Mouse (Mus musculus) intestine, postnatal 0 days (tissue): Measurements from ENCODE around the gene Rptor. TPM values are rescaled to one million over a fixed set of nuclear protein-coding genes. Genes with fewer than 3 reads are reported as not detected.

ENCODE experiments used
- ATAC-seq: fragments of 200-750 bp; cut with Nextera tagmentation; 2 replicates; pipeline ENCODE4 v1.8.0; 2017; ENCODE audit warnings: mild to moderate bottlenecking, moderate TSS enrichment, moderate library complexity
- H3K27ac ChIP-seq: fragments of 300-500 bp; sonication (generic); 2 replicates; pipeline ENCODE4 v1.5.1; 2014; ENCODE audit warnings: mild to moderate bottlenecking, low read depth, low read length, moderate library complexity
- H3K27me3 ChIP-seq: fragments of 300-500 bp; sonication (generic); replicated peaks from 2 replicates; pipeline ENCODE4 v1.6.1; 2014; ENCODE audit warnings: low read length, mixed read lengths; ENCODE audit not compliant: control insufficient read depth, insufficient read depth
- H3K36me3 ChIP-seq: fragments of 300-500 bp; sonication (generic); 2 replicates; pipeline ENCODE4 v1.6.1; 2014; ENCODE audit warnings: mild to moderate bottlenecking, moderate library complexity; ENCODE audit not compliant: control insufficient read depth, insufficient read depth
- H3K4me1 ChIP-seq: fragments of 300-500 bp; sonication (generic); replicated peaks from 2 replicates; pipeline ENCODE4 v1.6.1; 2014; ENCODE audit warnings: antibody characterized with exemption, low read length, mixed read lengths; ENCODE audit not compliant: control insufficient read depth, insufficient read depth
- H3K4me2 ChIP-seq: fragments of 300-500 bp; sonication (generic); replicated peaks from 2 replicates; pipeline ENCODE4 v1.6.1; 2014; ENCODE audit warnings: low read depth, mild to moderate bottlenecking, moderate library complexity
- H3K4me3 ChIP-seq: fragments of 300-500 bp; sonication (generic); 2 replicates; pipeline ENCODE4 v1.5.1; 2014; ENCODE audit warnings: low read depth, low read length
- H3K9ac ChIP-seq: fragments of 300-500 bp; sonication (generic); 2 replicates; pipeline ENCODE4 v1.6.1; 2014; ENCODE audit warnings: mild to moderate bottlenecking, low read depth, low read length
- H3K9me3 ChIP-seq: fragments of 300-500 bp; sonication (generic); 2 replicates; pipeline ENCODE4 v1.6.1; 2016; ENCODE audit warnings: mixed run types; ENCODE audit not compliant: control insufficient read depth
- CTCF ChIP-seq: sonication (generic); IDR thresholded peaks from 2 replicates; pipeline ENCODE4 v1.5.1; 2016; ENCODE audit warnings: low read depth, mild to moderate bottlenecking, control low read depth, antibody characterized with exemption, moderate library complexity
- WGBS: fragments of 180-500 bp; shearing (Covaris S2); extraction: QIAGEN DNeasy Blood & Tissue Kit; methylation state at CpG from one replicate; pipeline ENCODE4 v1.1.7; 2014; 5-methylcytosine and 5-hydroxymethylcytosine counted together
- polyA plus RNA-seq: library from polyadenylated mRNA; unstranded; fragments of >200 nt; fragmentation: Nextera tagmentation; extraction: Ambion mirVana; gene quantifications from 2 replicates; pipeline ENCODE4 v1.2.1, GENCODE M21; 2015

The Rptor gene
- polyA plus RNA-seq, 1 experiment from 2014 or later: 5.1 TPM

- Histone ChIP-seq H3K36me3 (no peaks in the 10 kb centered on the region), H3K9ac (no peak overlapping the region), H3K4me2 (no peak overlapping the region), H3K4me1 (no peaks in the 10 kb centered on the region), H3K9me3 (no peaks in the 10 kb centered on the region), H3K27ac (no peak overlapping the region), H3K27me3 (no peaks in the 10 kb centered on the region), H3K4me3 (no peak overlapping the region)
- ATAC-seq: no peak
- TF ChIP-seq CTCF: no peak
- WGBS: 45% methylated on average over 6 of the region's 6 CpGs
Measured at GRCm38 (mm10) chr11:119562286-119562685, 40.4 kb upstream of the Rptor start.

GRCm38 (mm10) chr11:119563166-119563565 is 39.5 kb upstream of the Rptor start:
- H3K4me3 ChIP-seq: no peak overlapping the region
- TF ChIP-seq CTCF: no peak
- H3K9me3 ChIP-seq: no peaks in the 10 kb centered on the region
- no peak overlapping the region for H3K4me2 ChIP-seq
- H3K4me1 ChIP-seq: no peaks in the 10 kb centered on the region
- H3K27me3 ChIP-seq: no peaks in the 10 kb centered on the region
- no peak for ATAC-seq
- H3K36me3 ChIP-seq: no peaks in the 10 kb centered on the region
- WGBS: 61% methylated on average over 9 of the region's 9 CpGs
- no peak overlapping the region for H3K9ac ChIP-seq
- H3K27ac ChIP-seq: no peak overlapping the region

GRCm38 (mm10) chr11:119564383-119564782 is 38.3 kb upstream of the Rptor start:
- Histone ChIP-seq H3K9ac (no peak overlapping the region), H3K9me3 (no peaks in the 10 kb centered on the region), H3K4me1 (no peaks in the 10 kb centered on the region), H3K4me3 (no peak overlapping the region), H3K4me2 (no peak overlapping the region), H3K27ac (no peak overlapping the region), H3K36me3 (no peaks in the 10 kb centered on the region), H3K27me3 (no peaks in the 10 kb centered on the region)
- 82% methylated on average over 10 of the region's 10 CpGs for WGBS
- TF ChIP-seq CTCF: no peak
- no peak for ATAC-seq

- H3K9me3 ChIP-seq: no peaks in the 10 kb centered on the region
- ATAC-seq: no peak
- WGBS: 64% methylated on average over 7 of the region's 7 CpGs
- TF ChIP-seq CTCF: no peak
- H3K4me1 ChIP-seq: no peaks in the 10 kb centered on the region
- H3K4me2 ChIP-seq: no peak overlapping the region
- no peak overlapping the region for H3K27ac ChIP-seq
- no peaks in the 10 kb centered on the region for H3K27me3 ChIP-seq
- H3K9ac ChIP-seq: no peak overlapping the region
- H3K4me3 ChIP-seq: no peak overlapping the region
- H3K36me3 ChIP-seq: no peaks in the 10 kb centered on the region
Measured at GRCm38 (mm10) chr11:119565021-119565420, 37.7 kb upstream of the Rptor start.

GRCm38 (mm10) chr11:119565684-119566083 is 37.0 kb upstream of the Rptor start:
- WGBS: 40% methylated on average over 10 of the region's 10 CpGs
- H3K27me3 ChIP-seq: no peaks in the 10 kb centered on the region
- H3K4me1 ChIP-seq: no peaks in the 10 kb centered on the region
- no peaks in the 10 kb centered on the region for H3K36me3 ChIP-seq
- TF ChIP-seq CTCF: no peak
- H3K4me3 ChIP-seq: no peak overlapping the region
- no peak overlapping the region for H3K4me2 ChIP-seq
- no peaks in the 10 kb centered on the region for H3K9me3 ChIP-seq
- no peak for ATAC-seq
- H3K9ac ChIP-seq: no peak overlapping the region
- H3K27ac ChIP-seq: no peak overlapping the region

- no peak overlapping the region for H3K9ac ChIP-seq
- no peak for ATAC-seq
Measured at GRCm38 (mm10) chr11:119566188-119566587, 36.5 kb upstream of the Rptor start.

More at GRCm38 (mm10) chr11:119566188-119566587, 36.5 kb upstream of the Rptor start:
- no peak for TF ChIP-seq CTCF
- Histone ChIP-seq H3K9me3 (no peaks in the 10 kb centered on the region), H3K36me3 (no peaks in the 10 kb centered on the region), H3K27me3 (no peaks in the 10 kb centered on the region), H3K27ac (no peak overlapping the region), H3K4me2 (no peak overlapping the region), H3K4me3 (no peak overlapping the region), H3K4me1 (no peaks in the 10 kb centered on the region)
- 51% methylated on average over 5 of the region's 5 CpGs for WGBS
